Mouse (Mus musculus): Measurements from ENCODE around the gene Gm49378.

- no peak for TF ChIP-seq HCFC1 (IDR thresholded peaks at IDR 0.05; ENCODE audit: borderline replicate concordance, insufficient read depth, low read length)
- TF ChIP-seq MAFK (IDR thresholded peaks at IDR 0.05; ENCODE audit: insufficient read depth, low read depth, low read length) = no peak
- TF ChIP-seq CHD2 (IDR thresholded peaks at IDR 0.05; ENCODE audit: low read depth, low read length) = no peak
- TF ChIP-seq ZC3H11A (IDR thresholded peaks at IDR 0.05; ENCODE audit: borderline replicate concordance, low read depth, low read length) = no peak
- no peak for TF ChIP-seq ZNF384 (IDR thresholded peaks at IDR 0.05; ENCODE audit: low read depth, low read length)
Observed at GRCm38 (mm10) chr14:55641291-55641690, 3.6 kb upstream of the Gm49378 start.
